Mouse (Mus musculus): ENCODE measurements around the gene Sash3. TPM values are rescaled to one million over a fixed set of nuclear protein-coding genes. Genes with fewer than 3 reads are reported as not detected.

The Sash3 gene
- polyA plus RNA-seq (2015; fragmentation: Nextera tagmentation; extraction: Ambion mirVana): 0.55 and 0.94 TPM in 2 replicates

- H3K36me3 ChIP-seq: no peaks in the 10 kb centered on the region
- H3K4me3 ChIP-seq: no peak within 1 kb of the TSS
- no peaks in the 10 kb centered on the region for H3K27me3 ChIP-seq
- no peak for ATAC-seq (replicated peaks)
- H3K9me3 ChIP-seq: no peaks in the 10 kb centered on the region
- H3K4me1 ChIP-seq: no peaks in the 10 kb centered on the region
- 91% methylated on average over 4 of the region's 4 CpGs for WGBS
- no peak within 1 kb of the TSS for H3K27ac ChIP-seq (replicated peaks)
- no peak within 1 kb of the TSS for H3K9ac ChIP-seq (replicated peaks)
- no peak within 1 kb of the TSS for H3K4me2 ChIP-seq (replicated peaks)
Observed at GRCm38 (mm10) chrX:48146262-48146661, at the start of gene Sash3. TSS of gene Sash3 (plus strand) at chrX:48146436.

- H3K4me2 ChIP-seq (replicated peaks): no peak overlapping the region
- ATAC-seq (replicated peaks): no peak
Observed at GRCm38 (mm10) chrX:48096580-48096979, 49.7 kb upstream of the Sash3 start.

GRCm38 (mm10) chrX:48098470-48099129 is 47.6 kb upstream of the Sash3 start:
- Histone ChIP-seq H3K27me3 (no peaks in the 10 kb centered on the region), H3K36me3 (no peaks in the 10 kb centered on the region), H3K9me3 (no peaks in the 10 kb centered on the region), H3K9ac (replicated peaks) (no peak overlapping the region), H3K4me3 (no peak overlapping the region), H3K27ac (replicated peaks) (no peak overlapping the region), H3K4me1 (no peaks in the 10 kb centered on the region), H3K4me2 (replicated peaks) (no peak overlapping the region)
- WGBS: 69% methylated on average over 9 of the region's 9 CpGs
- ATAC-seq (replicated peaks): no peak

More at GRCm38 (mm10) chrX:48096580-48096979, 49.7 kb upstream of the Sash3 start:
- Histone ChIP-seq H3K4me1 (0 out of 2 replicates have a peak, but pooled peaks cover 3% of the 10 kb centered on the region), H3K27ac (replicated peaks) (no peak overlapping the region), H3K9ac (replicated peaks) (no peak overlapping the region), H3K4me3 (no peak overlapping the region), H3K9me3 (no peaks in the 10 kb centered on the region), H3K36me3 (no peaks in the 10 kb centered on the region), H3K27me3 (no peaks in the 10 kb centered on the region)
- 81% methylated on average over 8 of the region's 8 CpGs for WGBS

GRCm38 (mm10) chrX:48099871-48100270 is 46.4 kb upstream of the Sash3 start:
- H3K36me3 ChIP-seq: no peaks in the 10 kb centered on the region
- H3K9ac ChIP-seq (replicated peaks): no peak overlapping the region
- ATAC-seq (replicated peaks): no peak
- H3K27me3 ChIP-seq: no peaks in the 10 kb centered on the region
- H3K9me3 ChIP-seq: no peaks in the 10 kb centered on the region
- H3K4me2 ChIP-seq (replicated peaks): no peak overlapping the region
- no peaks in the 10 kb centered on the region for H3K4me1 ChIP-seq
- H3K4me3 ChIP-seq: no peak overlapping the region
- H3K27ac ChIP-seq (replicated peaks): no peak overlapping the region
- 26% methylated on average over 1 of the region's 1 CpGs for WGBS

GRCm38 (mm10) chrX:48103256-48103655 is 43.0 kb upstream of the Sash3 start:
- 80% methylated on average over 3 of the region's 3 CpGs for WGBS
- ATAC-seq (replicated peaks): no peak

GRCm38 (mm10) chrX:48104736-48105441 is 41.3 kb upstream of the Sash3 start:
- no peaks in the 10 kb centered on the region for H3K27me3 ChIP-seq
- no peaks in the 10 kb centered on the region for H3K36me3 ChIP-seq
- no peaks in the 10 kb centered on the region for H3K9me3 ChIP-seq
- H3K4me2 ChIP-seq (replicated peaks): no peak overlapping the region
- H3K27ac ChIP-seq (replicated peaks): no peak overlapping the region
- H3K9ac ChIP-seq (replicated peaks): no peak overlapping the region
- no peak for ATAC-seq (replicated peaks)
- no peak overlapping the region for H3K4me3 ChIP-seq
- no peaks in the 10 kb centered on the region for H3K4me1 ChIP-seq
- WGBS: 70% methylated on average over 7 of the region's 7 CpGs

More at GRCm38 (mm10) chrX:48103256-48103655, 43.0 kb upstream of the Sash3 start:
- no peak overlapping the region for H3K4me2 ChIP-seq (replicated peaks)
- no peaks in the 10 kb centered on the region for H3K4me1 ChIP-seq
- no peaks in the 10 kb centered on the region for H3K27me3 ChIP-seq
- H3K27ac ChIP-seq (replicated peaks): no peak overlapping the region
- no peaks in the 10 kb centered on the region for H3K36me3 ChIP-seq
- H3K9me3 ChIP-seq: no peaks in the 10 kb centered on the region
- H3K4me3 ChIP-seq: no peak overlapping the region
- no peak overlapping the region for H3K9ac ChIP-seq (replicated peaks)

GRCm38 (mm10) chrX:48106226-48106625 is 40.0 kb upstream of the Sash3 start:
- Histone ChIP-seq H3K4me3 (no peak overlapping the region), H3K27ac (replicated peaks) (no peak overlapping the region), H3K9me3 (no peaks in the 10 kb centered on the region), H3K4me1 (no peaks in the 10 kb centered on the region), H3K9ac (replicated peaks) (no peak overlapping the region), H3K27me3 (no peaks in the 10 kb centered on the region), H3K36me3 (no peaks in the 10 kb centered on the region), H3K4me2 (replicated peaks) (no peak overlapping the region)
- ATAC-seq (replicated peaks): no peak
- WGBS: 81% methylated on average over 3 of the region's 3 CpGs

GRCm38 (mm10) chrX:48108394-48109315 is 37.6 kb upstream of the Sash3 start, which contains the start of gene Xpnpep2:
TSS of gene Xpnpep2 (plus strand) at chrX:48108725.
- Histone ChIP-seq H3K4me3 (no peak within 1 kb of the TSS), H3K9me3 (no peaks in the 10 kb centered on the region), H3K27ac (replicated peaks) (no peak within 1 kb of the TSS), H3K36me3 (no peaks in the 10 kb centered on the region), H3K27me3 (no peaks in the 10 kb centered on the region), H3K9ac (replicated peaks) (no peak within 1 kb of the TSS), H3K4me2 (replicated peaks) (no peak within 1 kb of the TSS), H3K4me1 (no peaks in the 10 kb centered on the region)
- 67% methylated on average over 6 of the region's 6 CpGs for WGBS
- no peak for ATAC-seq (replicated peaks)

GRCm38 (mm10) chrX:48109316-48109655 is 37.0 kb upstream of the Sash3 start:
- no peak overlapping the region for H3K27ac ChIP-seq (replicated peaks)
- H3K4me1 ChIP-seq: no peaks in the 10 kb centered on the region
- H3K9me3 ChIP-seq: no peaks in the 10 kb centered on the region
- no peak overlapping the region for H3K9ac ChIP-seq (replicated peaks)
- H3K4me2 ChIP-seq (replicated peaks): no peak overlapping the region
- no peak for ATAC-seq (replicated peaks)
- no peak overlapping the region for H3K4me3 ChIP-seq
- WGBS: 71% methylated on average over 3 of the region's 3 CpGs
- no peaks in the 10 kb centered on the region for H3K36me3 ChIP-seq
- no peaks in the 10 kb centered on the region for H3K27me3 ChIP-seq

GRCm38 (mm10) chrX:48119294-48119693 is 26.9 kb upstream of the Sash3 start:
- Histone ChIP-seq H3K9ac (replicated peaks) (no peak overlapping the region), H3K36me3 (no peaks in the 10 kb centered on the region), H3K27me3 (no peaks in the 10 kb centered on the region), H3K9me3 (no peaks in the 10 kb centered on the region), H3K4me2 (replicated peaks) (no peak overlapping the region), H3K4me1 (no peaks in the 10 kb centered on the region), H3K4me3 (no peak overlapping the region), H3K27ac (replicated peaks) (no peak overlapping the region)
- ATAC-seq (replicated peaks): no peak

- Histone ChIP-seq H3K4me2 (replicated peaks) (no peak overlapping the region), H3K36me3 (no peaks in the 10 kb centered on the region), H3K9me3 (no peaks in the 10 kb centered on the region), H3K4me3 (no peak overlapping the region), H3K9ac (replicated peaks) (no peak overlapping the region), H3K4me1 (0 out of 2 replicates have a peak, but pooled peaks cover 3% of the 10 kb centered on the region), H3K27me3 (no peaks in the 10 kb centered on the region), H3K27ac (replicated peaks) (no peak overlapping the region)
- ATAC-seq (replicated peaks): peak; percentile 58; the same call in 1 of the 2 replicates
- 32% methylated on average over 17 of the region's 17 CpGs for WGBS
Observed at GRCm38 (mm10) chrX:48124132-48125071, 21.8 kb upstream of the Sash3 start.

Data from forebrain, embryonic 15.5 days (tissue).